ENCODE assay signal across 11 mouse cellular contexts in genomic region chr6:91160976-91161375, GRCm38 (mm10). TPM values are rescaled to one million over a fixed set of nuclear protein-coding genes. Genes with fewer than 3 reads are reported as not detected.
DNase-seq lines count a peak whose midpoint lies in the region; ATAC-seq lines count a peak whose summit lies in the region.
"Had no signal": no experiment of that assay in that cellular context is flagged by ENCODE, and none has a peak within 500 bp of the region (broad histone marks: within the 10 kb centered on the region; RNA-seq: fewer than 3 reads in every experiment).

No protein-coding gene starts in this region.

- DNase-seq in midbrain, embryonic 10.5 days (ENCODE audit: low spot score), result no peak
- no peak for DNase-seq in midbrain, embryonic 11.5 days (ENCODE audit: low spot score, missing footprints)
- DNase-seq in layer of hippocampus, adult 9-11 months, result no peak
- DNase-seq: thymus, adult 2 months had no signal

- H3K36me3 ChIP-seq in forebrain, embryonic 15.5 days, result no peaks in the 10 kb centered on the region
- H3K36me3 ChIP-seq in forebrain, embryonic 16.5 days (ENCODE audit: control insufficient read depth, insufficient read depth), result no peaks in the 10 kb centered on the region
- peaks cover 6% of the 10 kb centered on the region; the same call in 1 of the 2 replicates for H3K36me3 ChIP-seq in midbrain, embryonic 10.5 days
- no peaks in the 10 kb centered on the region for H3K36me3 ChIP-seq in midbrain, embryonic 11.5 days (ENCODE audit: control insufficient read depth, insufficient read depth, low read length)
- H3K36me3 ChIP-seq in hindbrain, embryonic 16.5 days (ENCODE audit: control insufficient read depth, insufficient read depth, low read length), result no peaks in the 10 kb centered on the region; the same call in 1 of the 2 replicates

- peaks cover 61% of the 10 kb centered on the region for H3K4me1 ChIP-seq in forebrain, embryonic 15.5 days
- peaks cover 51% of the 10 kb centered on the region for H3K4me1 ChIP-seq in forebrain, embryonic 16.5 days (replicated peaks; ENCODE audit: control insufficient read depth, insufficient read depth, low read length)
- peaks cover 66% of the 10 kb centered on the region for H3K4me1 ChIP-seq in midbrain, embryonic 10.5 days
- H3K4me1 ChIP-seq in midbrain, embryonic 11.5 days (ENCODE audit: control insufficient read depth, insufficient read depth, low read length), result peaks cover 21% of the 10 kb centered on the region
- peaks cover 51% of the 10 kb centered on the region for H3K4me1 ChIP-seq in hindbrain, embryonic 16.5 days (ENCODE audit: control insufficient read depth, insufficient read depth, low read depth, low read length)

- H3K9me3 ChIP-seq in forebrain, embryonic 15.5 days, result no peaks in the 10 kb centered on the region
- H3K9me3 ChIP-seq in forebrain, embryonic 16.5 days (ENCODE audit: control insufficient read depth, low read length), result no peaks in the 10 kb centered on the region
- H3K9me3 ChIP-seq in midbrain, embryonic 10.5 days (replicated peaks), result no peaks in the 10 kb centered on the region
- H3K9me3 ChIP-seq in midbrain, embryonic 11.5 days (ENCODE audit: control insufficient read depth, low read length), result no peaks in the 10 kb centered on the region
- H3K9me3 ChIP-seq in hindbrain, embryonic 16.5 days (ENCODE audit: control insufficient read depth, low read length), result no peaks in the 10 kb centered on the region

- no peak overlapping the region for H3K4me3 ChIP-seq in forebrain, embryonic 15.5 days
- no peak overlapping the region for H3K4me3 ChIP-seq in forebrain, embryonic 16.5 days (replicated peaks; ENCODE audit: low read length)
- H3K4me3 ChIP-seq in midbrain, embryonic 10.5 days, result no peak overlapping the region
- H3K4me3 ChIP-seq in midbrain, embryonic 11.5 days (ENCODE audit: low read depth, low read length), result no peak overlapping the region
- H3K4me3 ChIP-seq in hindbrain, embryonic 16.5 days (ENCODE audit: low read length), result no peak overlapping the region

- peak overlapping the region; percentile 55 for H3K27ac ChIP-seq in forebrain, embryonic 15.5 days (replicated peaks)
- no peak overlapping the region for H3K27ac ChIP-seq in forebrain, embryonic 16.5 days (ENCODE audit: low read length)
- H3K27ac ChIP-seq in midbrain, embryonic 10.5 days (replicated peaks), result peak overlapping the region; percentile 42; the same call in 1 of the 2 replicates
- no peak overlapping the region for H3K27ac ChIP-seq in midbrain, embryonic 11.5 days (ENCODE audit: low read depth, low read length)
- H3K27ac ChIP-seq in hindbrain, embryonic 16.5 days (ENCODE audit: low read depth, low read length), result peak overlapping the region; percentile 51; the same call in 1 of the 2 replicates

- H3K27me3 ChIP-seq in forebrain, embryonic 15.5 days, result no peaks in the 10 kb centered on the region
- H3K27me3 ChIP-seq in forebrain, embryonic 16.5 days (replicated peaks; ENCODE audit: control insufficient read depth, insufficient read depth, low read length), result no peaks in the 10 kb centered on the region
- H3K27me3 ChIP-seq in midbrain, embryonic 10.5 days (ENCODE audit: low read depth, poor library complexity, severe bottlenecking), result peaks cover 8% of the 10 kb centered on the region
- H3K27me3 ChIP-seq in midbrain, embryonic 11.5 days (ENCODE audit: control insufficient read depth, insufficient read depth, low read length), result no peaks in the 10 kb centered on the region
- H3K27me3 ChIP-seq in hindbrain, embryonic 16.5 days (replicated peaks; ENCODE audit: control insufficient read depth, insufficient read depth, low read length), result no peaks in the 10 kb centered on the region

- no peak for ATAC-seq in forebrain, embryonic 15.5 days (replicated peaks)
- ATAC-seq in forebrain, embryonic 16.5 days, result no peak
- no peak for ATAC-seq in midbrain, embryonic 11.5 days (ENCODE audit: low FRiP score)
- no peak for ATAC-seq in hindbrain, embryonic 16.5 days
- no peak for ATAC-seq in megakaryocyte-erythroid progenitor cell, adult 5-6 weeks (replicated peaks; ENCODE audit: low FRiP score, low TSS enrichment, poor library complexity, severe bottlenecking)
- ATAC-seq: CD4-positive, CD25-positive, alpha-beta regulatory T cell, adult 4 months; inflammation-experienced regulatory T-cells, adult 6 months had no signal

- no peak overlapping the region for H3K4me2 ChIP-seq in forebrain, embryonic 15.5 days (replicated peaks)
- H3K4me2 ChIP-seq in forebrain, embryonic 16.5 days (ENCODE audit: low read length), result no peak overlapping the region
- H3K4me2 ChIP-seq in midbrain, embryonic 11.5 days, result no peak overlapping the region
- no peak overlapping the region for H3K4me2 ChIP-seq in hindbrain, embryonic 16.5 days (ENCODE audit: low read length)

- no peak overlapping the region for H3K9ac ChIP-seq in forebrain, embryonic 15.5 days (replicated peaks)
- H3K9ac ChIP-seq in forebrain, embryonic 16.5 days (replicated peaks; ENCODE audit: low read depth, low read length), result no peak overlapping the region
- no peak overlapping the region for H3K9ac ChIP-seq in midbrain, embryonic 11.5 days (ENCODE audit: low read length)
- H3K9ac ChIP-seq in hindbrain, embryonic 16.5 days (ENCODE audit: low read depth, low read length), result no peak overlapping the region

- WGBS in forebrain, embryonic 15.5 days, result 73% methylated on average over 2 of the region's 2 CpGs
- WGBS in forebrain, embryonic 16.5 days, result 75% methylated on average over 2 of the region's 2 CpGs
- WGBS in midbrain, embryonic 10.5 days, result 87% methylated on average over 2 of the region's 2 CpGs
- 94% methylated on average over 2 of the region's 2 CpGs for WGBS in midbrain, embryonic 11.5 days
- WGBS in hindbrain, embryonic 16.5 days, result 68% methylated on average over 2 of the region's 2 CpGs

RNA-seq across cellular contexts. Expression of gene Hdac11, which starts 4.5 kb away (rescaled TPM):
- polyA plus RNA-seq in forebrain, embryonic 15.5 days (2015; fragmentation: Nextera tagmentation; extraction: Ambion mirVana), result 21.1 and 24.1 TPM in 2 replicates
- polyA plus RNA-seq in forebrain, embryonic 16.5 days (2015; fragmentation: Nextera tagmentation; extraction: Ambion mirVana), result 21.0 and 30.7 TPM in 2 replicates
- 9.4 and 12.0 TPM in 2 replicates for polyA plus RNA-seq in midbrain, embryonic 10.5 days (2016; fragmentation: Nextera tagmentation; extraction: Ambion mirVana)
- 12.8 and 13.0 TPM in 2 replicates for polyA plus RNA-seq in midbrain, embryonic 11.5 days (2014; fragmentation: Nextera tagmentation; extraction: Ambion mirVana)
- 50.1 and 53.5 TPM in 2 replicates for polyA plus RNA-seq in hindbrain, embryonic 16.5 days (2015; fragmentation: Nextera tagmentation; extraction: Ambion mirVana)
- 2.1 and 8.1 TPM in 2 replicates for total RNA-seq in megakaryocyte-erythroid progenitor cell, adult 5-6 weeks (2014; fragmentation: Nextera tagmentation)
- 0.99 and 1.0 TPM in 2 replicates for total RNA-seq in megakaryocyte-erythroid progenitor cell, adult 5-6 weeks (2017)

RNA-seq across cellular contexts. Expression of gene Nup210, which starts 44.3 kb away (rescaled TPM):
- polyA plus RNA-seq in forebrain, embryonic 15.5 days (2015; fragmentation: Nextera tagmentation; extraction: Ambion mirVana), result 18.0 and 18.3 TPM in 2 replicates
- 18.4 and 21.1 TPM in 2 replicates for polyA plus RNA-seq in forebrain, embryonic 16.5 days (2015; fragmentation: Nextera tagmentation; extraction: Ambion mirVana)
- polyA plus RNA-seq in midbrain, embryonic 10.5 days (2016; fragmentation: Nextera tagmentation; extraction: Ambion mirVana), result 26.2 and 29.7 TPM in 2 replicates
- polyA plus RNA-seq in midbrain, embryonic 11.5 days (2014; fragmentation: Nextera tagmentation; extraction: Ambion mirVana), result 13.9 and 15.8 TPM in 2 replicates
- 15.0 and 21.2 TPM in 2 replicates for polyA plus RNA-seq in hindbrain, embryonic 16.5 days (2015; fragmentation: Nextera tagmentation; extraction: Ambion mirVana)
- 135 and 191 TPM in 2 replicates for total RNA-seq in megakaryocyte-erythroid progenitor cell, adult 5-6 weeks (2014; fragmentation: Nextera tagmentation)
- 76.4 and 185 TPM in 2 replicates for total RNA-seq in megakaryocyte-erythroid progenitor cell, adult 5-6 weeks (2017)

RNA-seq across cellular contexts. Expression of gene Fbln2, which starts 51.3 kb away (rescaled TPM):
- 10.0 and 11.1 TPM in 2 replicates for polyA plus RNA-seq in forebrain, embryonic 15.5 days (2015; fragmentation: Nextera tagmentation; extraction: Ambion mirVana)
- polyA plus RNA-seq in forebrain, embryonic 16.5 days (2015; fragmentation: Nextera tagmentation; extraction: Ambion mirVana), result 17.6 and 20.3 TPM in 2 replicates
- 24.2 and 31.5 TPM in 2 replicates for polyA plus RNA-seq in midbrain, embryonic 10.5 days (2016; fragmentation: Nextera tagmentation; extraction: Ambion mirVana)
- polyA plus RNA-seq in midbrain, embryonic 11.5 days (2014; fragmentation: Nextera tagmentation; extraction: Ambion mirVana), result 21.9 TPM in 2 replicates
- 29.7 and 34.2 TPM in 2 replicates for polyA plus RNA-seq in hindbrain, embryonic 16.5 days (2015; fragmentation: Nextera tagmentation; extraction: Ambion mirVana)
- total RNA-seq in megakaryocyte-erythroid progenitor cell, adult 5-6 weeks (2014; fragmentation: Nextera tagmentation), result not detected in 2 replicates
- not detected in 2 replicates for total RNA-seq in megakaryocyte-erythroid progenitor cell, adult 5-6 weeks (2017)
- total RNA-seq: megakaryocyte, adult 5-6 weeks had no signal

Comparison
In these comparisons a context has a peak if more than half of its experiments do, and no peak if none do; other contexts are left out.
1. H3K27ac ChIP-seq: peak in forebrain, embryonic 15.5 days (single experiment), midbrain, embryonic 10.5 days (single experiment) and hindbrain, embryonic 16.5 days (single experiment); none in forebrain, embryonic 16.5 days (single experiment) and midbrain, embryonic 11.5 days (single experiment).